Mouse (Mus musculus) liver, adult 2 months (tissue): ENCODE measurements around the gene Cyb5d2.

ENCODE experiments used
- CTCF ChIP-seq: fragments of 200-500 bp; IDR thresholded peaks from 2 replicates; pipeline ENCODE4 v1.5.1; 2011; ENCODE audit warnings: low read depth, low read length, control low read depth
- POLR2A ChIP-seq: fragments of 200-500 bp; IDR thresholded peaks from 2 replicates; pipeline ENCODE4 v1.6.1; 2011; ENCODE audit warnings: low read length, control low read depth; ENCODE audit not compliant: insufficient read depth; ENCODE audit errors: extremely low read depth

DNA sequence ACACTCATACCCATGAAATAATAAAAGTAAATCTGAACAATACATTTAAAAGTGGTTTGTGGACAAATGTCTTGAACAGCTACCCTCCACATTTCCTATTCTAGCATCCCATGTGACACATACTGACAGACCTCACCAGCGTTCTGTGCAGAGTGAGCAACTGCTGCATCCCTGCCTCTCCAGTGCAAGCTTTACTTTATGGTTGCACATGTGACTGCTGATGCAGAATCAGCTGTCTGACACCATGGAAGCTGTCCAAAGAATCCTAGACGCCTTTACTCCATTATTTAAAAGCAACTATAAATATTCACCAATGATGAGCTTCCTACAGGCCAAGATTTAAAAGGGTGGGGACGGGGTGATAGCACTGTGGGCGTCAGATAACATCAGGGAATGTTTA is 24.5 kb downstream of the Cyb5d2 start:
- TF ChIP-seq POLR2A: no peak
- no peak for TF ChIP-seq CTCF
